In genomic region chr5:72702202-72702601, GRCm38 (mm10) we compare ENCODE assay signal across 18 mouse cellular contexts. TPM values are rescaled to one million over a fixed set of nuclear protein-coding genes. Genes with fewer than 3 reads are reported as not detected.
"Had no signal": no experiment of that assay in that cellular context is flagged by ENCODE, and none has a peak within 500 bp of the region (broad histone marks: within the 10 kb centered on the region; RNA-seq: fewer than 3 reads in every experiment).

No protein-coding gene starts in this region.

- H3K27ac ChIP-seq: liver, embryonic 15.5 days; neural tube, embryonic 13.5 days had no signal

- H3K36me3 ChIP-seq: liver, embryonic 15.5 days; neural tube, embryonic 13.5 days had no signal

- H3K4me2 ChIP-seq: liver, embryonic 15.5 days; lung, embryonic 14.5 days; midbrain, embryonic 11.5 days; neural tube, embryonic 13.5 days had no signal

- ATAC-seq: midbrain, embryonic 16.5 days had no signal

- H3K4me1 ChIP-seq: liver, embryonic 15.5 days had no signal

- H3K9me3 ChIP-seq: liver, embryonic 15.5 days; neural tube, embryonic 13.5 days had no signal

- H3K9ac ChIP-seq: liver, embryonic 15.5 days; lung, embryonic 14.5 days; neural tube, embryonic 13.5 days had no signal

- DNase-seq: kidney, adult 2 months; kidney, postnatal 25 days; layer of hippocampus, adult 9-11 months; layer of hippocampus, postnatal 36 days; lung, embryonic 14.5 days; lung, postnatal 10 days; lung, postnatal 4 days; retina, postnatal 1 day; thymus, postnatal 36 days had no signal

- H3K27me3 ChIP-seq: liver, embryonic 15.5 days; neural tube, embryonic 13.5 days had no signal

- H3K4me3 ChIP-seq: liver, embryonic 15.5 days; neural tube, embryonic 13.5 days had no signal

RNA-seq across cellular contexts. Expression of gene Txk, which starts 50.4 kb away (rescaled TPM):
- polyA plus RNA-seq: lung, embryonic 14.5 days; midbrain, embryonic 11.5 days; midbrain, embryonic 16.5 days had no signal

RNA-seq across cellular contexts. Expression of gene Nipal1, which starts 54.6 kb away (rescaled TPM):
- total RNA-seq: layer of hippocampus, postnatal 36 days; left cerebral cortex, postnatal 36 days had no signal

RNA-seq across cellular contexts. Expression of gene Cnga1, which starts 58.1 kb away (rescaled TPM):
- total RNA-seq: layer of hippocampus, postnatal 36 days; left cerebral cortex, postnatal 36 days; liver, adult 2 months had no signal
- polyA plus RNA-seq: kidney, adult 2 months; kidney, embryonic 16.5 days; liver, adult 2 months; liver, embryonic 15.5 days; lung, embryonic 14.5 days; midbrain, embryonic 11.5 days; midbrain, embryonic 16.5 days; neural tube, embryonic 13.5 days; small intestine, adult 2 months; stomach, embryonic 16.5 days had no signal
